Mouse (Mus musculus) midbrain, embryonic 12.5 days (tissue): Measurements from ENCODE around the gene Rbfox3. TPM values are rescaled to one million over a fixed set of nuclear protein-coding genes. Genes with fewer than 3 reads are reported as not detected.
A peak's percentile ranks its signal among the peaks of the same experiment; 100 is the strongest.

Source experiments
- ATAC-seq: fragments of 200-750 bp; cut with Nextera tagmentation; 2 replicates; pipeline ENCODE4 v1.8.0; 2017; ENCODE audit warnings: low read depth, moderate TSS enrichment, moderate library complexity; ENCODE audit not compliant: low FRiP score
- H3K27ac ChIP-seq: fragments of 300-500 bp; sonication (generic); replicated peaks from 2 replicates; pipeline ENCODE4 v1.5.1; 2016; ENCODE audit warnings: mild to moderate bottlenecking
- H3K27me3 ChIP-seq: fragments of 300-500 bp; sonication (generic); 2 replicates; pipeline ENCODE4 v1.6.1; 2016; ENCODE audit warnings: mild to moderate bottlenecking
- H3K36me3 ChIP-seq: fragments of 300-500 bp; sonication (generic); 2 replicates; pipeline ENCODE4 v1.6.1; 2016
- H3K4me1 ChIP-seq: fragments of 300-500 bp; sonication (generic); 2 replicates; pipeline ENCODE4 v1.6.1; 2016
- H3K4me2 ChIP-seq: fragments of 300-500 bp; sonication (generic); replicated peaks from 2 replicates; pipeline ENCODE4 v1.6.1; 2016; ENCODE audit warnings: mild to moderate bottlenecking, moderate library complexity
- H3K4me3 ChIP-seq: fragments of 300-500 bp; sonication (generic); 2 replicates; pipeline ENCODE4 v1.5.1; 2016; ENCODE audit warnings: mild to moderate bottlenecking
- H3K9ac ChIP-seq: fragments of 300-500 bp; sonication (generic); replicated peaks from 2 replicates; pipeline ENCODE4 v1.6.1; 2016; ENCODE audit warnings: mild to moderate bottlenecking, moderate library complexity
- H3K9me3 ChIP-seq: fragments of 300-500 bp; sonication (generic); 2 replicates; pipeline ENCODE4 v1.6.1; 2016; ENCODE audit warnings: mild to moderate bottlenecking
- WGBS: fragments of 180-500 bp; shearing (Covaris S2); methylation state at CpG from one replicate; pipeline ENCODE4 v1.1.7; 2016; 5-methylcytosine and 5-hydroxymethylcytosine counted together
- polyA plus RNA-seq: library from polyadenylated mRNA; unstranded; fragments of >200 nt; fragmentation: Nextera tagmentation; extraction: Ambion mirVana; gene quantifications from 2 replicates; pipeline ENCODE4 v1.2.1, GENCODE M21; 2016

Gene Rbfox3
- polyA plus RNA-seq, 1 experiment from 2014 or later, result 16.0 TPM

GRCm38 (mm10) chr11:118750745-118751330 is 160.6 kb downstream of the Rbfox3 start:
- WGBS, result 85% methylated on average over 11 of the region's 11 CpGs
- no peak for ATAC-seq
- Histone ChIP-seq H3K27me3 (0 out of 2 replicates have a peak, but pooled peaks cover 5% of the 10 kb centered on the region), H3K4me3 (no peak overlapping the region), H3K27ac (no peak overlapping the region), H3K9ac (no peak overlapping the region), H3K4me2 (no peak overlapping the region), H3K36me3 (no peaks in the 10 kb centered on the region), H3K4me1 (peaks cover 36% of the 10 kb centered on the region), H3K9me3 (no peaks in the 10 kb centered on the region)

GRCm38 (mm10) chr11:118749541-118749940 is 161.9 kb downstream of the Rbfox3 start:
- Histone ChIP-seq H3K27me3 (0 out of 2 replicates have a peak, but pooled peaks cover 10% of the 10 kb centered on the region), H3K4me3 (no peak overlapping the region), H3K27ac (no peak overlapping the region), H3K4me2 (no peak overlapping the region), H3K4me1 (peaks cover 43% of the 10 kb centered on the region), H3K9ac (no peak overlapping the region), H3K9me3 (no peaks in the 10 kb centered on the region), H3K36me3 (no peaks in the 10 kb centered on the region)
- ATAC-seq, result no peak
- WGBS, result 83% methylated on average over 1 of the region's 1 CpGs

GRCm38 (mm10) chr11:118748622-118749021 is 162.8 kb downstream of the Rbfox3 start:
- Histone ChIP-seq H3K9me3 (no peaks in the 10 kb centered on the region), H3K27me3 (peaks cover 16% of the 10 kb centered on the region; the same call in 1 of the 2 replicates), H3K9ac (no peak overlapping the region), H3K4me2 (no peak overlapping the region), H3K27ac (no peak overlapping the region), H3K4me3 (no peak overlapping the region), H3K4me1 (peaks cover 49% of the 10 kb centered on the region), H3K36me3 (no peaks in the 10 kb centered on the region)
- no peak for ATAC-seq
- 73% methylated on average over 10 of the region's 10 CpGs for WGBS

GRCm38 (mm10) chr11:118745279-118745678 is 166.1 kb downstream of the Rbfox3 start:
- no peaks in the 10 kb centered on the region for H3K36me3 ChIP-seq
- no peak overlapping the region for H3K4me3 ChIP-seq
- H3K9me3 ChIP-seq, result no peaks in the 10 kb centered on the region
- H3K27ac ChIP-seq, result peak overlapping the region; percentile 82
- no peak for ATAC-seq
- H3K9ac ChIP-seq, result 0 out of 2 replicates have a peak overlapping the region, but pooled peaks have one; percentile 37
- H3K27me3 ChIP-seq, result peaks cover 37% of the 10 kb centered on the region; the same call in 1 of the 2 replicates
- H3K4me1 ChIP-seq, result peaks cover 40% of the 10 kb centered on the region
- H3K4me2 ChIP-seq, result peak overlapping the region; percentile 49

GRCm38 (mm10) chr11:118744782-118745181 is 166.6 kb downstream of the Rbfox3 start:
- Histone ChIP-seq H3K4me1 (peaks cover 45% of the 10 kb centered on the region), H3K4me2 (peak overlapping the region; percentile 49), H3K27ac (peak overlapping the region; percentile 82), H3K9me3 (no peaks in the 10 kb centered on the region), H3K4me3 (peak overlapping the region; percentile 22), H3K27me3 (peaks cover 37% of the 10 kb centered on the region; the same call in 1 of the 2 replicates), H3K9ac (peak overlapping the region; percentile 37), H3K36me3 (no peaks in the 10 kb centered on the region)
- 2% methylated on average over 15 of the region's 15 CpGs for WGBS
- ATAC-seq, result peak; percentile 78

GRCm38 (mm10) chr11:118742762-118743161 is 168.6 kb downstream of the Rbfox3 start:
- 0 out of 2 replicates have a peak overlapping the region, but pooled peaks have one; percentile 15 for H3K27ac ChIP-seq
- H3K9me3 ChIP-seq, result no peaks in the 10 kb centered on the region
- WGBS, result 15% methylated on average over 3 of the region's 3 CpGs
- H3K9ac ChIP-seq, result no peak overlapping the region
- peaks cover 57% of the 10 kb centered on the region for H3K4me1 ChIP-seq
- H3K36me3 ChIP-seq, result no peaks in the 10 kb centered on the region
- H3K4me2 ChIP-seq, result no peak overlapping the region
- H3K27me3 ChIP-seq, result peaks cover 36% of the 10 kb centered on the region; the same call in 1 of the 2 replicates
- ATAC-seq, result no peak
- H3K4me3 ChIP-seq, result no peak overlapping the region

- no peak for ATAC-seq
- H3K36me3 ChIP-seq, result no peaks in the 10 kb centered on the region
- 35% methylated on average over 6 of the region's 6 CpGs for WGBS
- H3K4me3 ChIP-seq, result no peak overlapping the region
- no peak overlapping the region for H3K9ac ChIP-seq
- H3K9me3 ChIP-seq, result no peaks in the 10 kb centered on the region
- no peak overlapping the region for H3K4me2 ChIP-seq
- H3K27me3 ChIP-seq, result peaks cover 33% of the 10 kb centered on the region; the same call in 1 of the 2 replicates
- no peak overlapping the region for H3K27ac ChIP-seq
- peaks cover 56% of the 10 kb centered on the region for H3K4me1 ChIP-seq
Measured at GRCm38 (mm10) chr11:118741262-118741661, 170.1 kb downstream of the Rbfox3 start.

GRCm38 (mm10) chr11:118740001-118740400 is 171.4 kb downstream of the Rbfox3 start:
- H3K4me1 ChIP-seq, result peaks cover 52% of the 10 kb centered on the region
- H3K36me3 ChIP-seq, result no peaks in the 10 kb centered on the region
- H3K27me3 ChIP-seq, result peaks cover 28% of the 10 kb centered on the region; the same call in 1 of the 2 replicates
- no peak overlapping the region for H3K27ac ChIP-seq
- H3K4me3 ChIP-seq, result no peak overlapping the region
- no peaks in the 10 kb centered on the region for H3K9me3 ChIP-seq
- 13% methylated on average over 6 of the region's 6 CpGs for WGBS
- peak overlapping the region; percentile 48 for H3K4me2 ChIP-seq
- ATAC-seq, result no peak
- H3K9ac ChIP-seq, result no peak overlapping the region

GRCm38 (mm10) chr11:118738855-118739832 is 172.3 kb downstream of the Rbfox3 start:
- WGBS, result 8% methylated on average over 23 of the region's 23 CpGs
- H3K27ac ChIP-seq, result peak overlapping the region; percentile 63
- peaks cover 44% of the 10 kb centered on the region for H3K4me1 ChIP-seq
- ATAC-seq, result peak; percentile 42
- H3K4me3 ChIP-seq, result peak overlapping the region; percentile 12
- peak overlapping the region; percentile 48 for H3K4me2 ChIP-seq
- H3K36me3 ChIP-seq, result no peaks in the 10 kb centered on the region
- peaks cover 25% of the 10 kb centered on the region; the same call in 1 of the 2 replicates for H3K27me3 ChIP-seq
- H3K9ac ChIP-seq, result 0 out of 2 replicates have a peak overlapping the region, but pooled peaks have one; percentile 21
- H3K9me3 ChIP-seq, result no peaks in the 10 kb centered on the region

- H3K36me3 ChIP-seq, result no peaks in the 10 kb centered on the region
- H3K4me3 ChIP-seq, result no peak overlapping the region
- no peak overlapping the region for H3K27ac ChIP-seq
- H3K27me3 ChIP-seq, result peaks cover 18% of the 10 kb centered on the region; the same call in 1 of the 2 replicates
- H3K9me3 ChIP-seq, result no peaks in the 10 kb centered on the region
- no peak for ATAC-seq
- WGBS, result 35% methylated on average over 7 of the region's 7 CpGs
- no peak overlapping the region for H3K4me2 ChIP-seq
- peaks cover 36% of the 10 kb centered on the region for H3K4me1 ChIP-seq
- no peak overlapping the region for H3K9ac ChIP-seq
Measured at GRCm38 (mm10) chr11:118738323-118738722, 173.1 kb downstream of the Rbfox3 start.

GRCm38 (mm10) chr11:118737821-118738220 is 173.6 kb downstream of the Rbfox3 start:
- H3K36me3 ChIP-seq, result no peaks in the 10 kb centered on the region
- no peaks in the 10 kb centered on the region for H3K9me3 ChIP-seq
- H3K4me3 ChIP-seq, result no peak overlapping the region
- H3K4me2 ChIP-seq, result no peak overlapping the region
- H3K27me3 ChIP-seq, result peaks cover 15% of the 10 kb centered on the region; the same call in 1 of the 2 replicates
- WGBS, result 70% methylated on average over 3 of the region's 3 CpGs
- no peak overlapping the region for H3K27ac ChIP-seq
- H3K4me1 ChIP-seq, result peaks cover 34% of the 10 kb centered on the region
- no peak overlapping the region for H3K9ac ChIP-seq
- no peak for ATAC-seq

- 91% methylated on average over 4 of the region's 4 CpGs for WGBS
- no peaks in the 10 kb centered on the region for H3K9me3 ChIP-seq
- ATAC-seq, result no peak
- H3K4me2 ChIP-seq, result no peak overlapping the region
- H3K9ac ChIP-seq, result no peak overlapping the region
- H3K4me3 ChIP-seq, result no peak overlapping the region
- H3K27me3 ChIP-seq, result peaks cover 10% of the 10 kb centered on the region; the same call in 1 of the 2 replicates
- no peaks in the 10 kb centered on the region for H3K36me3 ChIP-seq
- no peak overlapping the region for H3K27ac ChIP-seq
- peaks cover 36% of the 10 kb centered on the region for H3K4me1 ChIP-seq
Measured at GRCm38 (mm10) chr11:118736993-118737392, 174.4 kb downstream of the Rbfox3 start.
